Mouse (Mus musculus) liver, embryonic 14.5 days (tissue): ENCODE results near the gene Gabarap. TPM values are rescaled to one million over a fixed set of nuclear protein-coding genes. Genes with fewer than 3 reads are reported as not detected.
A peak's percentile ranks its signal among the peaks of the same experiment; 100 is the strongest.

Experiments
- ATAC-seq: fragments of 200-750 bp; cut with Nextera tagmentation; 2 replicates; pipeline ENCODE4 v1.8.0; 2017; ENCODE audit warnings: moderate number of reproducible peaks, mild to moderate bottlenecking, moderate library complexity; ENCODE audit not compliant: insufficient read depth
- DNase-seq, 3 experiments: peaks; one replicate each; pipeline ENCODE4 v3.0.0-alpha.2; 2012 to 2013; ENCODE audit warnings: low read depth in 3 of 3, low spot score in 3 of 3
- H3K27ac ChIP-seq: fragments of 300-500 bp; sonication (generic); 2 replicates; pipeline ENCODE4 v1.5.1; 2014; ENCODE audit warnings: moderate library complexity, mild to moderate bottlenecking, control low read depth, inconsistent platforms
- H3K27me3 ChIP-seq: fragments of 300-500 bp; sonication (generic); 2 replicates; pipeline ENCODE4 v1.6.1; 2014; ENCODE audit warnings: mild to moderate bottlenecking, low read length, moderate library complexity; ENCODE audit not compliant: control insufficient read depth, insufficient read depth
- H3K36me3 ChIP-seq: fragments of 300-500 bp; sonication (generic); replicated peaks from 2 replicates; pipeline ENCODE4 v1.6.1; 2014; ENCODE audit warnings: low read depth; ENCODE audit not compliant: control insufficient read depth, insufficient read depth
- H3K4me1 ChIP-seq, 2 experiments: fragments of 200-500 bp in 1 of 2; fragments of 300-500 bp in 1 of 2; sonication (generic) in 1 of 2; replicated peaks; 2 replicates each; pipeline ENCODE4 v1.6.1; 2012 to 2014; ENCODE audit warnings: antibody characterized with exemption in 1 of 2, inconsistent platforms in 1 of 2, low read length in 1 of 2; ENCODE audit not compliant: control insufficient read depth in 2 of 2, insufficient read depth in 2 of 2
- H3K4me2 ChIP-seq: fragments of 300-500 bp; sonication (generic); 2 replicates; pipeline ENCODE4 v1.6.1; 2014; ENCODE audit warnings: low read depth, mild to moderate bottlenecking, control low read depth, moderate library complexity
- H3K4me3 ChIP-seq, 2 experiments: fragments of 200-500 bp in 1 of 2; fragments of 300-500 bp in 1 of 2; sonication (generic) in 1 of 2; 2 replicates each; pipeline ENCODE4 v1.5.1; 2012 to 2014; ENCODE audit warnings: low read depth in 2 of 2, low read length in 2 of 2, mild to moderate bottlenecking in 2 of 2, control low read depth in 1 of 2, inconsistent platforms in 1 of 2, moderate library complexity in 1 of 2; ENCODE audit not compliant: insufficient read depth in 1 of 2
- H3K9ac ChIP-seq: fragments of 300-500 bp; sonication (generic); replicated peaks from 2 replicates; pipeline ENCODE4 v1.6.1; 2014; ENCODE audit warnings: mild to moderate bottlenecking, control low read depth, moderate library complexity
- H3K9me3 ChIP-seq: fragments of 300-500 bp; sonication (generic); 2 replicates; pipeline ENCODE4 v1.6.1; 2016; ENCODE audit warnings: low read length, mixed read lengths; ENCODE audit not compliant: control insufficient read depth
- CTCF ChIP-seq: IDR thresholded peaks from 2 replicates; pipeline ENCODE4 v1.5.1; 2016; ENCODE audit warnings: antibody characterized with exemption, low read depth, control low read depth
- EP300 ChIP-seq: IDR thresholded peaks from 2 replicates; pipeline ENCODE4 v1.6.1; 2016; ENCODE audit warnings: antibody characterized with exemption, low read depth
- WGBS: fragments of 180-500 bp; shearing (Covaris S2); extraction: QIAGEN DNeasy Blood & Tissue Kit; methylation state at CpG from one replicate; pipeline ENCODE4 v1.1.7; 2014; ENCODE audit not compliant: insufficient replicate concordance; 5-methylcytosine and 5-hydroxymethylcytosine counted together
- polyA plus RNA-seq, 2 experiments: library from polyadenylated mRNA; depleted of rRNA in 1 of 2; stranded (reverse) in 1 of 2; unstranded in 1 of 2; fragments of >200 nt; fragmentation: Nextera tagmentation in 1 of 2; extraction: Ambion mirVana in 1 of 2; gene quantifications; 2 replicates each; pipeline versions ENCODE4 v1.2.1 to v1.2.3; 2012 to 2014

Gabarap gene
- polyA plus RNA-seq, 2 experiments, result 134 to 300 TPM

- 63% methylated on average over 2 of the region's 2 CpGs for WGBS
- DNase-seq, result no peak
- H3K9ac ChIP-seq, result no peak overlapping the region
- peaks cover 28% of the 10 kb centered on the region for H3K36me3 ChIP-seq
- H3K4me3 ChIP-seq, result no peak overlapping the region
- no peak overlapping the region for H3K4me2 ChIP-seq
- H3K27me3 ChIP-seq, result no peaks in the 10 kb centered on the region
- ATAC-seq, result no peak
- no peaks in the 10 kb centered on the region for H3K9me3 ChIP-seq
- H3K4me1 ChIP-seq, result peaks cover 9 to 22% of the 10 kb centered on the region in 2 experiments
- no peak overlapping the region for H3K27ac ChIP-seq
- TF ChIP-seq EP300 (no peak), CTCF (no peak)
These were observed 11.5 kb downstream of the Gabarap start for GRCm38 (mm10) chr11:70002471-70002870.

GRCm38 (mm10) chr11:70005521-70005920 is 14.6 kb downstream of the Gabarap start:
- ATAC-seq, result no peak
- H3K4me1 ChIP-seq, result peaks cover 7 to 13% of the 10 kb centered on the region in 2 experiments
- DNase-seq, result no peak

DNA sequence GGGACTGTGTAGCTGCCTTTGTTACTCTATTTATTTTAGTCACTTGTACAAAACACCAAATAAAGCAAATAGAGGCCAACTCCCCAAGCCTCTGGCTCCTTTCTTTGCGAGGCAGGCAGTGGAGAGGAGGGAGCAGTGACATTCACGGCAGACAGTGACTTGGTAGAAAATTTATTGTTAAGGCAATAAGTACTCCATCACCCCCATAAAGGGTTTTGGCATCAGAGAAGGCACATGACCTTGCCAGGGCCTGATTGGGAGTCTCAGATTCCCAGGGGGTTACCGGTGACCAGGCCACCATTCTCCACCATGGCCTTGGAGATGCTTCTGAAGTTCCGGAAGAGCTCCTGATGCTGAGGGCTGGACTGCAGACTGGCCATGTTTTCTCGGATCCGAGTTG is 19.1 kb downstream of the Gabarap start:
- TF ChIP-seq CTCF (no peak), EP300 (no peak)
- Histone ChIP-seq H3K9me3 (no peaks in the 10 kb centered on the region), H3K4me3 (no peak overlapping the region), H3K4me1 (peaks cover 4 to 6% of the 10 kb centered on the region in 2 experiments; a peak in 3 of 4 replicates), H3K4me2 (no peak overlapping the region), H3K27me3 (no peaks in the 10 kb centered on the region), H3K9ac (no peak overlapping the region), H3K36me3 (peaks cover 25% of the 10 kb centered on the region), H3K27ac (no peak overlapping the region)
- no peak for ATAC-seq
- 83% methylated on average over 6 of the region's 6 CpGs for WGBS
- DNase-seq, result no peak

More at GRCm38 (mm10) chr11:70005521-70005920, 14.6 kb downstream of the Gabarap start:
- WGBS, result 61% methylated on average over 5 of the region's 5 CpGs
- no peak overlapping the region for H3K9ac ChIP-seq
- H3K9me3 ChIP-seq, result no peaks in the 10 kb centered on the region
- no peak overlapping the region for H3K27ac ChIP-seq
- no peak overlapping the region for H3K4me3 ChIP-seq
- no peaks in the 10 kb centered on the region for H3K27me3 ChIP-seq
- peaks cover 15% of the 10 kb centered on the region for H3K36me3 ChIP-seq
- H3K4me2 ChIP-seq, result no peak overlapping the region
- TF ChIP-seq EP300, result no peak
- TF ChIP-seq CTCF, result peak; percentile 75

- no peak overlapping the region for H3K27ac ChIP-seq
- H3K27me3 ChIP-seq, result no peaks in the 10 kb centered on the region
- no peak overlapping the region for H3K4me2 ChIP-seq
- no peak for DNase-seq
- no peak overlapping the region for H3K4me3 ChIP-seq
- no peak overlapping the region for H3K9ac ChIP-seq
- H3K9me3 ChIP-seq, result no peaks in the 10 kb centered on the region
- peaks cover 25% of the 10 kb centered on the region for H3K36me3 ChIP-seq
- peaks cover 6 to 7% of the 10 kb centered on the region in 2 experiments; a peak in 3 of 4 replicates for H3K4me1 ChIP-seq
- TF ChIP-seq EP300, result no peak
- no peak for TF ChIP-seq CTCF
- ATAC-seq, result no peak
- WGBS, result 83% methylated on average over 12 of the region's 12 CpGs
These were observed 19.6 kb downstream of the Gabarap start for GRCm38 (mm10) chr11:70010548-70010947.

GRCm38 (mm10) chr11:70010961-70011360 is 20.0 kb downstream of the Gabarap start:
- no peak overlapping the region for H3K4me2 ChIP-seq
- no peak for TF ChIP-seq EP300
- no peak for TF ChIP-seq CTCF
- DNase-seq (no peak), ATAC-seq (no peak)
- peaks cover 6 to 8% of the 10 kb centered on the region in 2 experiments; a peak in 3 of 4 replicates for H3K4me1 ChIP-seq
- no peak overlapping the region for H3K27ac ChIP-seq
- H3K27me3 ChIP-seq, result no peaks in the 10 kb centered on the region
- H3K4me3 ChIP-seq, result no peak overlapping the region
- H3K9me3 ChIP-seq, result no peaks in the 10 kb centered on the region
- peaks cover 25% of the 10 kb centered on the region for H3K36me3 ChIP-seq
- WGBS, result 84% methylated on average over 10 of the region's 10 CpGs
- no peak overlapping the region for H3K9ac ChIP-seq
